Mouse (Mus musculus) kidney, adult 18-20 months (tissue): ENCODE data around the gene Cblc.

Experiments
- DNase-seq: peaks from one replicate; pipeline ENCODE4 v3.0.0; 2021

Gene Cblc

GRCm38 (mm10) chr7:19796697-19797588, at the start of gene Cblc:
Gene Cblc, minus strand, starts transcription at chr7:19796809.
- DNase-seq: peak; percentile 90

- no peak for DNase-seq
These were observed 48.0 kb upstream of the Cblc start for GRCm38 (mm10) chr7:19844521-19845171.

DNA sequence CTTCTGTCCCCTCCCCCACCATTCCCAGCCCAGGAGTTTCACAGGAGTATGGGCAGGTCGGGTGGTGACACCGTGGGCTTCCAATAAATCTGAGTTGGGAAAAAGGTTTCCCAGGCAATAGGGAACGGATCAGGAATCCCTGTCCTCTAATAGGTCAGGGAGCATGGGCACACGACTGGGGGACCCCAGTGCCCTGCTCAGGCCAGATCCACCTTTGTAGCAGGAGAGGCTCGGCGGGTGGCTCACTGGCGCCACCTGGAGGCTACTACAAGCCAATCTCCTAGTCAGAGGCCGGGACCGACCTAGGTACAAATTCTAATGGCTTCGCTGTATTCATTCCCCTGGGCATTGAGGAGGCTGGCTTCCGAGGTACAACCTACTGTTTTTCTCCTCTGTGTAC, 47.0 kb upstream of the Cblc start:
- peak; percentile 88 for DNase-seq

DNA sequence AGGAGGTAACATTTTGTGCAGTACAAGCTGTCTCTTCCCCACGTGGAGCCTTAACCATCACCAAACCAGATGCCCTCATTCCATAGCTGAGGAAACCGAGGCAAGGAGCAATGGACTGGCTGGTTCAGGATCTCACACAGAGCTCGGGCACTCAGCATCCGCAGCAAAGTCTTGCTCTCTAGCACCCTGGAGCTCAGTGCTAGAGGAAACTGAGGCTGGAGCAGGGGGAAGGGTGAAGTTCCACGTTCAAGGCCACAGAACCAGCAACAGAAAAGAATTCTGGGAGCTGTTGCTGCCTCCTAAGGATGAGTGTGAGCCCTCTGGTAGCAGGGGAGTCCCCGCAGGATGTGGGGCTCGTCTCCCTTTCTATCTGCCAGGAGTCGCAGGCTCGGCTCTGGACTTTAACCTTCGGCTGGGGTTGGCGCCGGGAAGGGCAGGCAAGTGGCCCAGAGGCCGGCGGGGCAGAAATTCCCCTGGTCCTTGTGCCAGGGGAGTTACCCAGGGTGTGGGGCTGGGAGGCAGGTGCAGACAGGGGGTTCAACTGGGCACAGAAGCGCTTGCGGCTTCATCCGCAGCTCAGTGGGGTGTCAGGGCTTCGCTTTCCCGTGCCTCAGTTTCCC, 46.4 kb upstream of the Cblc start:
- peak; percentile 82 for DNase-seq

DNA sequence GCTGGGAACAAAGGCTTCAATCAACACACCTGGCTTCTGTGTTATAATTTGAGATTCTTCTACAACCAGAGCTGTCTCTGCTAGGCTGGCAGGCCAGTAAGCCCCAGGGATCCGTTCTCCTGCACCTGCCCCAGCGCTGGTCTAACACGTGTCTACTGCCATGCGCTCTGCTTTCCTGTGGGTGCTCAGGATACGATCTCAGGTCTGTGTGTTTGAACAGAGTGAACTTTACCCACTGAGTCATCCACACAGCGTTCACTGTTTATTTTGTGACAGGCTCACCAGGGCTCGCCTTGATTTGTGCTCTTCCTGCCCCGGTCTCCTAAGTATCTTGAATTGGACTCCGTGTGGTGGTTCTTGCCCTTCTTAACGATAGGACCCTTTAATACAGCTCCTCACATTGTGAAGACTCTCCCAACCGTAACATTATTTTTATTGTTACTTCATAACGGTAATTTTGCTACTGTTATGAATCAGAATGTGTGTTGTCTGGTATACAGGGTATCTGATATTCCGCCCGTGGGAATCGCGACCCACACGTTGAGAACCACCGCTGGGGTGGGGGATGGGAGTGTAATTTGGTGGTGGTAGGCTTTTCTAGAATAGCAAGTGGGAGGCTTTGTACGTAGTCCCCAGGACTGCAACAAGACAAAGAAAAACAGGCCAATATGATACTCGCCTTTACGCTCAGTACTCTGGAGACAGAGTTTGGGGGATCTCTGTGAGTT, 45.2 kb upstream of the Cblc start:
- DNase-seq: no peak

DNA sequence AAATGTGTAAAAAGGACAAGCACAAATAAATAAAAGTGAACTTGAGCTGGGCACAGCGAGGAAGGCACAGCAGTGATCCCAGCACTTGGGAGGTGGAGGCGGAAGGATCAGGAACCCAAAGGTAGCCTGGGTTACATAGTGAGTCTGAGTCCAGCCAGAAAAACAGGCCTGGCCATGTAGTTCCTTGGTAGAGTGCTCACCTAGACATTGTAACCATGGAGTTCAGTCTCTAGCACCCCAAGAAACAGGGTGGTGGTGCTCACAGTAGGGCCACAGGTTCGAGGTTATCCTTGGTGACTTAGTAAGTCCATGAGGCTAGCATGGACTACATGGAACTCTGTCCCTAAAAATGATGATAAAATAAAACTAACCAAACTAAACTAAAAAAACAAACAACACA, 44.3 kb upstream of the Cblc start:
- DNase-seq: no peak

- DNase-seq: no peak
These were observed 43.8 kb upstream of the Cblc start for GRCm38 (mm10) chr7:19840371-19840770.

DNA sequence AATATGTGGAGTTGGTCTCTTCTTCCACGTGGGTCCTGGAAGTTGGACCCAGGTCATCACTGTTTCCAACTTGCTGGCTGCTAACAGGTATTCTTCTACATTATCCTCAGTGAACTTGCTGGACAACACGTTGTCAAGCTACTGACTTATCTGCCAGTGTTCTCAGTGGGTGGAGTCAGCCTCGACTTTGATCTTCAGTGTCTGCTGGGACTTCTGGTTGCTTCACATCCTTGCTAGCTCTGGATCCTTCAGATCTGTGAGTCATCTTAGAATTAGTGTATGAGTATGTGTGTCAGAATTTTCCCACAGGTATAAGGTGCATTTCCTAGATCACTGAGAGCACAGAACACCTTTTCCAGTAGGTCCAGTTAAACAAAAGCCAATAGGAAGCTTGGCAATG, 40.2 kb upstream of the Cblc start:
- DNase-seq: no peak

DNA sequence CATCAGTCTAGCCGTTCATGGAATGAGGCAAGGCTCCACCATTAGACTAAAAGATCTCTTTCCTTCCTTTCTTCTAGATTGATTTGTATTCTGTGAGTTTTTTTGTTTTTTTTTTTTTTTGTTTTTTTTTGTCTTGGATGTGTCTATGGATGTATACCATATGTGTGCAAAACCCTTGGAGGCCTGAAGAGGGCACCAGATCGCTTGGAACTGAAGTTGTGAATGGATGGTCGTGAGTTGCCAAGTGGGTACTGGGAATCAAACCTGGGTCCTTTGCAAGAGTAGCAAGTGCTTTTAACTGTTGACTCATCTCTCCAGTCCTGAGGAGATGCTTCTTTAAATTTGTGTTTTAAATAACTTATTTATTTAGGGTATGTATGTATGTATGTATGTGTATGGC, 37.4 kb upstream of the Cblc start:
- no peak for DNase-seq

GRCm38 (mm10) chr7:19831837-19832236, 35.2 kb upstream of the Cblc start:
- no peak for DNase-seq

DNA sequence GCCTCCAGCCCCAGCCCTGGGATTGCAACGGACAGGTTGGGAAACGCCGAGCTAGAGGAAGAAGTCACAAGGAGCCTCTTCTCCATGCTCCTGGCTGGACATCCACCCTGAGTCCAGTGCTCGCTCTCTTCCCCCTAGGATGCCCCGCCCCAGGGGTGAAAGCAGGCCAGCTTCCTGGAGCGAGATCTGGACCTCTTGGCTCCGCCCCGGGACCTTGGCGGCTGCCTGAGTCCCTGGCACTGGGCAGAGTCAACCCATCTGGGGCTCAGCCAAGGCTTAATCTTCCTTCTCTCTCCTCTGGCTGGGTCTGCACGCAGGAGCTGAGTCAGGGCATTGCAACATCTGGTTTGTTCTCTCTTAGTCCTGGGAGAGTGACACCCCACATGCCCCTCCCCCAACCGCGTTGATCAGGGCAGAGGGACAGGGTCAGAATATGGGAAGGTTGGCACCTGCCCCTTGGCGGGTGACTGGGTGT, 34.1 kb upstream of the Cblc start:
- DNase-seq: peak; percentile 91

- no peak for DNase-seq
These were observed 33.1 kb upstream of the Cblc start for GRCm38 (mm10) chr7:19829694-19830093.

GRCm38 (mm10) chr7:19826756-19827155, 30.1 kb upstream of the Cblc start:
- no peak for DNase-seq

DNA sequence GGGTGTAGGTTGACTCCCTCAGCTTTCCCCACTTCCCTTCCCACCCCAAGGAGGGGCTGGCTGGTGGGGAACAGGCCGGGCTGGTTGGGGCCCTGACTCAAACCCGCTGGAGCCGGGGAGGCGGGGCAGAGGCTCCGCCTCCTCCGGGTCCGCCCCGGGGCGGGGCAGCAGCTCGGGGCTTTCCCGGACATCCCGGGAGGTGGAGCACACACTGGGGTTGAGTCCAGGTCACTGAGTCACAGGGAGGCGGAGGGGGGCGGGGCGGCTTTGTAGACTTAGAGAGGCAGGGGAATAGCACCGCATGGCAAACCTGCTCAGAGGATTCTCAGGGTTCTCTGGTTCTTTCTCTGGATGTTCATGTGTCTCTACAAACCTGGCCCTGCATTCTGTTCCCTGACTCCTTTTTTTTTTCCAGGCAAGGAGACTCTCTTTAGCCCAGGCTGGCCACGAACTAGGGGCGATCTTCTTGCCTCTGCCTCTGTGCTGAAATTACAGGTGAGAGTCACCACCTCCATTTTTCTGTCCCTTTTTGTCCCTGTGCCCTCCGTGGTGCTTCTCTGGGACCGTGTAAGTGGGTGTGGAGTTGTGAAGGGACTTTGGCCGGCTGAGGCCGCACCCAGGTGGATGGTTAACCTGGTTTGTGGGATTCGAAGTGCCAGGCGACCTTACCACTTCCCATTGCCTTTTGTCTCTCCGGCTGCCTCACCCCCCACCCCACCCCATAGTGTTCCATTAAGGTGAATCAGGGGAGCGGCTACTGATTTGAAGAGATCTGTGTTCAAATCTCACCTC, 27.8 kb upstream of the Cblc start:
- DNase-seq: peak; percentile 90

GRCm38 (mm10) chr7:19823256-19824181, 26.9 kb upstream of the Cblc start:
- no peak for DNase-seq

DNA sequence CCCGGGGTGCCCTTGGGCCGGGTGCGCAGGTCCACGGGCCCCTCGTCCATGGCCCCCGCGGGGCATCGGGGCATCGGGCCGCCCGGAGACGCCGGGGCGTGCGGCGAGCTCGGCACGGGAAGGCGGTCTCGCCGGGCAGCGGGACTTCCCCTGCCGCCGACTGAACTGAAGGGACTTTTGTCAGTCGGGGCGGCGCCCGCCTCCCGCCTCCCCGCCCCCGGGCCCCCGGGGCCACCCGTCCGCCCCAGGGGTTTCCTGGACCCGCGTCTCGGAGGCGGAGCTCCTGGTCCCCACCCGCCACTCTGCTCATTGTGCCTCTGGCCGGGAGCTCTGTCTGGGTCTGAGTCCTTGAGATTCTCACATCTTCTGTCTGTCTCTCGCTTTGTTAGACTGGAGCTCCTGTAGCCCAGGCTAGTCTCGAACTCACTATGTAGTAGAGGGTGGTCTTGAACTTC, 26.0 kb upstream of the Cblc start, which contains the start of gene Bcl3:
TSS of gene Bcl3 (minus strand) at position 167 of the 455 bp plus-strand sequence.
- DNase-seq: peak; percentile 73

DNA sequence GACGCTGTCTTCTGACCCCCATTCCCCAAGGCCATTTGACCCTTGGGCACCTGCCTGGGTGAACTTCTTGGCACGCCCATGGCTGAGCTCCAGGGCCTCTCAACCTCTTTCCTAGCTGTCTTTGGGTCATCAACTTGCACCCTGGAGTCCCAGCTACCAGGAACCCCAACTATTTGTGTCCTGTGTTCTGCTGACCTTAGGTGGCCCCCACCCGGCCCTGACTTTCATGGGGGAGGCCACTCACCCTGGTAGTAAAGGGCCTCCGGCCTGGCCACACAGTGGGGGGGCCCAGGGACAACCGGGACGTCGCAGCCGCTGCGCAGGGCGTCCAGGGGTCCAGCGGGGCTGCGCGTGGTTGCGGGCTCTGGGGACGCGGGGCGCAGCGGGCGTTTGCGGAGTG, 25.6 kb upstream of the Cblc start:
- DNase-seq: no peak

DNA sequence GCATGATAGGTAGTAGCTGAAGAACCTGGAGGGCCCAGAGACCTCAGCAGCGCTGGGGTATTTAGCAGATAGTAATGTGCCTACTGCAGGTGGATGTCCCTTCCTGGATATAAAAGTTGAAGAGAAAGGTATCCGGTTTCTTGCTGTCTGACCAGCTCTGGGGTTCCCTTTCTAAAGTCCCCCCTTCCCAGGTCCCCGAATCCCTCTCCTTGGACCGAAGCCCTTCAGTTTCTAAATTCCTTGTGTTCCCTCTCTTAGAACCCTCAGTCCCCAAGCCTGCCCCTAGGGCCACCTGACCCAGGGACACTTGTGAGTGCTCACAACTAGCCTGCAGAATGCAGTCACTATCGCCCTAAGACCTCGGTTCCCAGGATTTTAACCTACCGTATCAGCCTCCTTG, 25.0 kb upstream of the Cblc start:
- DNase-seq: no peak

- DNase-seq: no peak
These were observed 23.9 kb upstream of the Cblc start for GRCm38 (mm10) chr7:19820347-19821048.

DNA sequence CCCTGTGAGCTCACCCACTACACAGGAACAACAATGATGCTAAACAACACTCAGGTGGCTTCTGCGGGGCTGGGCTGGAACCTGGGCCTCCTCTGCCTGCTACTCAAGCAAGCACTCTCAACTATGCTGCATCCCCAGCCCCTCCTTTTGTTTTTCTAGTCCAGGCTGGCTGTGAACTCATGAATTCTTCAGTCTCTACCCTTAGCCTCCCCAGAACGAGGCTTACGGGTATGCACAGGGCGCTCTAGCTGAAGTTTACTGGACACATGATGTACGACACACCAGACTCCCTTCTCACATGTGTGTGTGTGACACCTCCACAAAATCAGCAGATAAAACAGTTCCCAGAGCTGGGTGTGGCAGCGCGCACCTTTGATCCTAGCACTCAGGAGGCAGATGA, 22.3 kb upstream of the Cblc start:
- DNase-seq: no peak
